Mouse (Mus musculus) neural tube, embryonic 14.5 days (tissue): ENCODE data around the gene Plekhm3. TPM values are rescaled to one million over a fixed set of nuclear protein-coding genes. Genes with fewer than 3 reads are reported as not detected.

ENCODE experiments used
- ATAC-seq: fragments of 200-750 bp; cut with Nextera tagmentation; 2 replicates; pipeline ENCODE4 v1.8.0; 2017; ENCODE audit warnings: low read depth, mild to moderate bottlenecking, moderate TSS enrichment, moderate library complexity
- H3K27ac ChIP-seq: fragments of 300-500 bp; sonication (generic); 2 replicates; pipeline ENCODE4 v1.5.1; 2014; ENCODE audit warnings: low read depth, mild to moderate bottlenecking, control low read depth, low read length, moderate library complexity, mixed read lengths
- H3K27me3 ChIP-seq: fragments of 300-500 bp; sonication (generic); 2 replicates; pipeline ENCODE4 v1.6.1; 2014; ENCODE audit warnings: low read length; ENCODE audit not compliant: control insufficient read depth, insufficient read depth
- H3K36me3 ChIP-seq: fragments of 300-500 bp; sonication (generic); 2 replicates; pipeline ENCODE4 v1.6.1; 2014; ENCODE audit warnings: low read length, mixed read lengths; ENCODE audit not compliant: control insufficient read depth, insufficient read depth
- H3K4me1 ChIP-seq: fragments of 300-500 bp; sonication (generic); 2 replicates; pipeline ENCODE4 v1.6.1; 2014; ENCODE audit warnings: low read length; ENCODE audit not compliant: control insufficient read depth, insufficient read depth
- H3K4me2 ChIP-seq: fragments of 300-500 bp; sonication (generic); 2 replicates; pipeline ENCODE4 v1.6.1; 2014; ENCODE audit warnings: mild to moderate bottlenecking, low read depth, low read length, control low read depth
- H3K4me3 ChIP-seq: fragments of 300-500 bp; sonication (generic); 2 replicates; pipeline ENCODE4 v1.5.1; 2014; ENCODE audit warnings: low read depth, low read length, control low read depth, mixed read lengths
- H3K9ac ChIP-seq: fragments of 300-500 bp; sonication (generic); replicated peaks from 2 replicates; pipeline ENCODE4 v1.6.1; 2014; ENCODE audit warnings: low read depth, mild to moderate bottlenecking, control low read depth, low read length, mixed read lengths
- H3K9me3 ChIP-seq: fragments of 300-500 bp; sonication (generic); 2 replicates; pipeline ENCODE4 v1.6.1; 2016; ENCODE audit warnings: low read length; ENCODE audit not compliant: control insufficient read depth
- WGBS: fragments of 180-500 bp; shearing (Covaris S2); extraction: QIAGEN DNeasy Blood & Tissue Kit; methylation state at CpG from one replicate; pipeline ENCODE4 v1.1.7; 2014; 5-methylcytosine and 5-hydroxymethylcytosine counted together
- polyA plus RNA-seq: library from polyadenylated mRNA; unstranded; fragments of >200 nt; fragmentation: Nextera tagmentation; extraction: Ambion mirVana; gene quantifications from 2 replicates; pipeline ENCODE4 v1.2.1, GENCODE M21; 2014

Gene Plekhm3
- polyA plus RNA-seq, 1 experiment from 2014 or later: 13.9 TPM

GRCm38 (mm10) chr1:64897485-64897884, 59.1 kb downstream of the Plekhm3 start:
- H3K9me3 ChIP-seq: no peaks in the 10 kb centered on the region
- H3K9ac ChIP-seq: no peak overlapping the region
- ATAC-seq: no peak
- H3K36me3 ChIP-seq: no peaks in the 10 kb centered on the region
- H3K4me1 ChIP-seq: no peaks in the 10 kb centered on the region
- no peak overlapping the region for H3K27ac ChIP-seq
- WGBS: 97% methylated on average over 2 of the region's 2 CpGs
- no peak overlapping the region for H3K4me3 ChIP-seq
- no peak overlapping the region for H3K4me2 ChIP-seq
- H3K27me3 ChIP-seq: no peaks in the 10 kb centered on the region

GRCm38 (mm10) chr1:64893806-64894205, 62.8 kb downstream of the Plekhm3 start:
- Histone ChIP-seq H3K4me3 (no peak overlapping the region), H3K27ac (no peak overlapping the region), H3K27me3 (no peaks in the 10 kb centered on the region), H3K4me1 (no peaks in the 10 kb centered on the region), H3K9me3 (no peaks in the 10 kb centered on the region), H3K9ac (no peak overlapping the region), H3K4me2 (no peak overlapping the region), H3K36me3 (no peaks in the 10 kb centered on the region)
- no peak for ATAC-seq
- 93% methylated on average over 7 of the region's 7 CpGs for WGBS

- Histone ChIP-seq H3K4me1 (no peaks in the 10 kb centered on the region), H3K4me3 (no peak overlapping the region), H3K36me3 (no peaks in the 10 kb centered on the region), H3K4me2 (no peak overlapping the region), H3K27ac (no peak overlapping the region), H3K9me3 (no peaks in the 10 kb centered on the region), H3K27me3 (no peaks in the 10 kb centered on the region), H3K9ac (no peak overlapping the region)
- 61% methylated on average over 4 of the region's 4 CpGs for WGBS
- no peak for ATAC-seq
These were observed 65.3 kb downstream of the Plekhm3 start for GRCm38 (mm10) chr1:64891332-64891731.

GRCm38 (mm10) chr1:64887502-64888203, 69.0 kb downstream of the Plekhm3 start:
- Histone ChIP-seq H3K27me3 (no peaks in the 10 kb centered on the region), H3K4me1 (no peaks in the 10 kb centered on the region), H3K4me3 (no peak overlapping the region), H3K9me3 (no peaks in the 10 kb centered on the region), H3K9ac (no peak overlapping the region), H3K36me3 (peaks cover 2% of the 10 kb centered on the region; the same call in 1 of the 2 replicates), H3K27ac (no peak overlapping the region), H3K4me2 (no peak overlapping the region)
- ATAC-seq: no peak
- WGBS: 94% methylated on average over 2 of the region's 2 CpGs

- H3K9ac ChIP-seq: no peak overlapping the region
- H3K4me1 ChIP-seq: no peaks in the 10 kb centered on the region
- 93% methylated on average over 6 of the region's 6 CpGs for WGBS
- H3K27me3 ChIP-seq: no peaks in the 10 kb centered on the region
- no peak overlapping the region for H3K4me2 ChIP-seq
- no peak overlapping the region for H3K27ac ChIP-seq
- peaks cover 4% of the 10 kb centered on the region; the same call in 1 of the 2 replicates for H3K36me3 ChIP-seq
- no peak overlapping the region for H3K4me3 ChIP-seq
- no peak for ATAC-seq
- H3K9me3 ChIP-seq: no peaks in the 10 kb centered on the region
These were observed 69.9 kb downstream of the Plekhm3 start for GRCm38 (mm10) chr1:64886718-64887117.

- no peaks in the 10 kb centered on the region for H3K4me1 ChIP-seq
- H3K36me3 ChIP-seq: peaks cover 4% of the 10 kb centered on the region; the same call in 1 of the 2 replicates
- H3K9me3 ChIP-seq: no peaks in the 10 kb centered on the region
- H3K4me2 ChIP-seq: no peak overlapping the region
- no peaks in the 10 kb centered on the region for H3K27me3 ChIP-seq
- WGBS: 71% methylated on average over 3 of the region's 3 CpGs
- H3K27ac ChIP-seq: no peak overlapping the region
- H3K4me3 ChIP-seq: no peak overlapping the region
- H3K9ac ChIP-seq: no peak overlapping the region
- no peak for ATAC-seq
These were observed 71.3 kb downstream of the Plekhm3 start for GRCm38 (mm10) chr1:64885328-64885727.

- peaks cover 4% of the 10 kb centered on the region; the same call in 1 of the 2 replicates for H3K36me3 ChIP-seq
- WGBS: 52% methylated on average over 6 of the region's 6 CpGs
These were observed 72.6 kb downstream of the Plekhm3 start for GRCm38 (mm10) chr1:64884007-64884406.

GRCm38 (mm10) chr1:64880613-64881012, 76.0 kb downstream of the Plekhm3 start:
- no peaks in the 10 kb centered on the region for H3K4me1 ChIP-seq
- H3K9me3 ChIP-seq: no peaks in the 10 kb centered on the region
- WGBS: 76% methylated on average over 3 of the region's 3 CpGs
- H3K27ac ChIP-seq: no peak overlapping the region
- no peaks in the 10 kb centered on the region for H3K27me3 ChIP-seq
- H3K4me3 ChIP-seq: no peak overlapping the region
- H3K4me2 ChIP-seq: no peak overlapping the region
- H3K9ac ChIP-seq: no peak overlapping the region
- no peak for ATAC-seq
- peaks cover 4% of the 10 kb centered on the region; the same call in 1 of the 2 replicates for H3K36me3 ChIP-seq

More at GRCm38 (mm10) chr1:64884007-64884406, 72.6 kb downstream of the Plekhm3 start:
- H3K9ac ChIP-seq: no peak overlapping the region
- H3K27ac ChIP-seq: no peak overlapping the region
- no peaks in the 10 kb centered on the region for H3K4me1 ChIP-seq
- H3K4me2 ChIP-seq: no peak overlapping the region
- H3K9me3 ChIP-seq: no peaks in the 10 kb centered on the region
- H3K27me3 ChIP-seq: no peaks in the 10 kb centered on the region
- H3K4me3 ChIP-seq: no peak overlapping the region
- ATAC-seq: no peak

- no peak overlapping the region for H3K4me3 ChIP-seq
- ATAC-seq: no peak
- no peaks in the 10 kb centered on the region for H3K4me1 ChIP-seq
- H3K9ac ChIP-seq: no peak overlapping the region
- no peaks in the 10 kb centered on the region for H3K27me3 ChIP-seq
- no peak overlapping the region for H3K4me2 ChIP-seq
- WGBS: 70% methylated on average over 12 of the region's 12 CpGs
- no peak overlapping the region for H3K27ac ChIP-seq
- H3K36me3 ChIP-seq: peaks cover 4% of the 10 kb centered on the region; the same call in 1 of the 2 replicates
- H3K9me3 ChIP-seq: no peaks in the 10 kb centered on the region
These were observed 77.8 kb downstream of the Plekhm3 start for GRCm38 (mm10) chr1:64878795-64879240.
